Comparison of ENCODE assay signal across 16 mouse cellular contexts in the genomic region with DNA sequence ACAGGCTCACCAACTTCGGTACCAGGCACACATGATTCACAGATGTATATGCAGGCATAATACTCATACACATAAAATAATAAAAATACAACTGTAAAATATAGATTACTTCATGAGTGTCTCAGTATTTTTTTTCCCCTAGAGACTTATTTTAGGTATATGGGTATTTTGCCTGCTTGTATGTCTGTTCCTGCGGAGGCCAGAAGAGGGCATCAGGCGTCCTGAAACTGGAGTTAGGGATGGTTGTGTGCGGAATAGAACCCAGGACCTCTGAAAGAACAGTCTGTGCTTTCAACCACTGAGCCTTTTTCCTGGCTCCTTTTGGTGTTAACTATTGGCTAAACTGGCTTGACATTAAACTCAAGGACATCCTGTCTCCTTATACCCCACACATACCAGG. TPM values are rescaled to one million over a fixed set of nuclear protein-coding genes. Genes with fewer than 3 reads are reported as not detected.
DNase-seq lines count a peak whose midpoint lies in the region; ATAC-seq and TF ChIP-seq lines count a peak whose summit lies in the region.
"Had no signal": no experiment of that assay in that cellular context is flagged by ENCODE, and none has a peak within 500 bp of the region (broad histone marks: within the 10 kb centered on the region; RNA-seq: fewer than 3 reads in every experiment).

No protein-coding gene starts in this region.

- no peaks in the 10 kb centered on the region for H3K4me1 ChIP-seq in cerebellum, adult 2 months (ENCODE audit: control insufficient read depth, insufficient read depth, low read length)
- H3K4me1 ChIP-seq in kidney, postnatal 0 days (replicated peaks; ENCODE audit: insufficient read depth, low read length) = no peaks in the 10 kb centered on the region
- no peaks in the 10 kb centered on the region for H3K4me1 ChIP-seq in embryonic facial prominence, embryonic 10.5 days
- H3K4me1 ChIP-seq: embryonic facial prominence, embryonic 12.5 days; forebrain, embryonic 10.5 days had no signal

- H3K27ac ChIP-seq in cerebellum, adult 2 months (ENCODE audit: insufficient read depth, low read length) = no peak overlapping the region
- no peak overlapping the region for H3K27ac ChIP-seq in kidney, postnatal 0 days
- H3K27ac ChIP-seq in embryonic facial prominence, embryonic 10.5 days (replicated peaks) = no peak overlapping the region
- H3K27ac ChIP-seq: embryonic facial prominence, embryonic 12.5 days; forebrain, embryonic 10.5 days; heart, embryonic 10.5 days had no signal

- peak; percentile 50; the same call in 1 of the 2 replicates for TF ChIP-seq CTCF in cerebellum, adult 2 months (IDR thresholded peaks at IDR 0.05; ENCODE audit: borderline replicate concordance, insufficient read depth, low read depth, low read length)
- TF ChIP-seq CTCF in kidney, postnatal 0 days (IDR thresholded peaks at IDR 0.05; ENCODE audit: low read depth) = peak; percentile 61

- no peak for TF ChIP-seq POLR2A in cerebellum, adult 2 months (IDR thresholded peaks at IDR 0.05; ENCODE audit: borderline replicate concordance, insufficient read depth, low read length)

- ATAC-seq in kidney, postnatal 0 days (replicated peaks; ENCODE audit: low FRiP score, low read depth) = no peak
- ATAC-seq in frontal cortex, adult (ENCODE audit: low TSS enrichment) = no peak

- H3K9ac ChIP-seq in kidney, postnatal 0 days (ENCODE audit: low read depth, low read length) = no peak overlapping the region
- H3K9ac ChIP-seq: embryonic facial prominence, embryonic 12.5 days had no signal

- no peaks in the 10 kb centered on the region for H3K9me3 ChIP-seq in kidney, postnatal 0 days (replicated peaks; ENCODE audit: low read length)
- H3K9me3 ChIP-seq in embryonic facial prominence, embryonic 10.5 days = no peaks in the 10 kb centered on the region
- H3K9me3 ChIP-seq: embryonic facial prominence, embryonic 12.5 days; forebrain, embryonic 10.5 days; heart, embryonic 10.5 days had no signal

- H3K36me3 ChIP-seq in kidney, postnatal 0 days (ENCODE audit: insufficient read depth, low read length) = peaks cover 71% of the 10 kb centered on the region
- H3K36me3 ChIP-seq in embryonic facial prominence, embryonic 10.5 days (replicated peaks) = peaks cover 99% of the 10 kb centered on the region

- WGBS in cerebellum, adult 2 months = 83% methylated on average over 4 of the region's 4 CpGs
- 83% methylated on average over 4 of the region's 4 CpGs for WGBS in kidney, postnatal 0 days
- 89% methylated on average over 4 of the region's 4 CpGs for WGBS in embryonic facial prominence, embryonic 10.5 days

- no peak overlapping the region for H3K4me3 ChIP-seq in cerebellum, adult 2 months (replicated peaks; ENCODE audit: insufficient read depth, low read depth, low read length)
- H3K4me3 ChIP-seq in kidney, postnatal 0 days (replicated peaks; ENCODE audit: low read depth, low read length) = no peak overlapping the region
- H3K4me3 ChIP-seq in embryonic facial prominence, embryonic 10.5 days = no peak overlapping the region
- H3K4me3 ChIP-seq: embryonic facial prominence, embryonic 12.5 days; forebrain, embryonic 10.5 days; heart, embryonic 10.5 days; myocyte had no signal

- no peak overlapping the region for H3K4me2 ChIP-seq in kidney, postnatal 0 days (ENCODE audit: low read length)
- H3K4me2 ChIP-seq: embryonic facial prominence, embryonic 12.5 days had no signal

- no peaks in the 10 kb centered on the region for H3K27me3 ChIP-seq in cerebellum, adult 2 months (ENCODE audit: control insufficient read depth, insufficient read depth, low read length)
- H3K27me3 ChIP-seq in kidney, postnatal 0 days (ENCODE audit: insufficient read depth, low read length) = no peaks in the 10 kb centered on the region
- H3K27me3 ChIP-seq in embryonic facial prominence, embryonic 10.5 days (replicated peaks; ENCODE audit: low read depth, poor library complexity, severe bottlenecking) = no peaks in the 10 kb centered on the region
- H3K27me3 ChIP-seq: embryonic facial prominence, embryonic 12.5 days had no signal

- no peak for DNase-seq in cerebellum, adult 2 months
- no peak for DNase-seq in cerebellum, postnatal 4 days (ENCODE audit: low spot score in 2 of 2)
- no peak for DNase-seq in kidney, postnatal 0 days (ENCODE audit: low spot score)
- no peak for DNase-seq in kidney, adult 18-20 months
- peak; percentile 37 for DNase-seq in 3T3-L1 (ENCODE audit: low read depth, low spot score)
- DNase-seq in brain, adult 2 months (ENCODE audit: low read depth, low spot score) = peak; percentile 41
- DNase-seq in embryonic facial prominence, embryonic 10.5 days (ENCODE audit: low spot score) = no peak
- DNase-seq: cerebellum, adult 8-10 months; heart, postnatal 36 days; layer of hippocampus, postnatal 36 days; right cerebral cortex, postnatal 25 days had no signal

RNA-seq across cellular contexts. Expression of a gene that starts 40.5 kb away (rescaled TPM):
- 34.1 and 34.2 TPM in 2 replicates for polyA plus RNA-seq in cerebellum, adult 2 months (2012; rRNA removed)
- polyA plus RNA-seq in kidney, postnatal 0 days (2015; fragmentation: Nextera tagmentation; extraction: Ambion mirVana) = 16.9 and 19.6 TPM in 2 replicates
- polyA plus RNA-seq in embryonic facial prominence, embryonic 10.5 days (2016; fragmentation: Nextera tagmentation; extraction: Ambion mirVana) = 51.6 and 55.9 TPM in 2 replicates

Comparison
In these comparisons a context has a peak if more than half of its experiments do, and no peak if none do; other contexts are left out.
1. DNase-seq: peak in 3T3-L1 (single experiment) and brain, adult 2 months (single experiment); none in cerebellum, adult 2 months (0 of 2), cerebellum, postnatal 4 days (0 of 2), kidney, postnatal 0 days (single experiment), kidney, adult 18-20 months (single experiment) and embryonic facial prominence, embryonic 10.5 days (single experiment).